Comparison of ENCODE assay signal across 31 mouse cellular contexts in the genomic region with DNA sequence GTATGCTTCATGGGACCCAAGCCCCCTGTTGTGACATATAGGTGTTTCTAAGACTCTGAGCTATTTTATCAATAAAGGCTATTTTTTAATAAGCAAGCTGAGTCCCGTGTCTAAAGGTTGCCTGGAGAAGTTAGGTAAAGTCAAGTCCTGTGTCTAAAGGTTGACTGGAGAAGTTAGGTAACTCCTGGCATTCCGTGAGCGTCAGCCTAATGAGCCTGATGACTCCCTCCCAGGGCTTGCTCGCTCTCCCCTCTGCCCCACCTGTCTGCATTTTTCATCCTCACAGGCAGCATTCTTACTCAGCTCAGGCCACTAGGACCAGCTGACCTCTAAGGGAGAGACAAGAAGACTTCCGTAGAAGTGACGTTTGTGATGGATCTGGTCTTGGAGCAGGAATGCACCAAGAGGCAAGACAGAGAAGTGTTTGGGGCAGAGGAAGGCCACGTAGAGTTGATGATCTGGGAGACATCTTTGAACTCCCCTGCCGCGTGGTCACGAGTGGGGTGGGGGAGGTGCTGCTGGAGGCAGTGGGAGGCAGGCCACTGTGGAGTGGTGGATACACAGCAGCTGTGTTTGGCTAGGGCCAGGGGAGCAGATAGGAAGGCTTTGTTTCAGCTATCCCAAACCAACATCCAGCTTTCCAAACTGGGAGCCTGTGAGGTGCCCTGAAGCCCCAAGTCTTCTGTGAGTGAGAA. TPM values are rescaled to one million over a fixed set of nuclear protein-coding genes. Genes with fewer than 3 reads are reported as not detected.
DNase-seq lines count a peak whose midpoint lies in the region; ATAC-seq and TF ChIP-seq lines count a peak whose summit lies in the region.
"Had no signal": no experiment of that assay in that cellular context is flagged by ENCODE, and none has a peak within 500 bp of the region (broad histone marks: within the 10 kb centered on the region; RNA-seq: fewer than 3 reads in every experiment).

No protein-coding gene starts in this region.

- intact Hi-C loops in heart, postnatal 10 days (cut with DNase I): no loop called here

- WGBS in heart, embryonic 10.5 days: 49% methylated on average over 10 of the region's 10 CpGs
- 33% methylated on average over 10 of the region's 10 CpGs for WGBS in kidney, adult 2 months
- 59% methylated on average over 10 of the region's 10 CpGs for WGBS in kidney, embryonic 16.5 days
- WGBS in liver, embryonic 12.5 days (ENCODE audit: insufficient replicate concordance): 59% methylated on average over 10 of the region's 10 CpGs
- 75% methylated on average over 10 of the region's 10 CpGs for WGBS in midbrain, embryonic 13.5 days

- TF ChIP-seq CTCF in kidney, adult 2 months (conservative IDR thresholded peaks at IDR 0.05; ENCODE audit: insufficient read depth, insufficient read length, low read depth, low read length): no peak

- no peak for DNase-seq in heart, embryonic 10.5 days (ENCODE audit: low spot score)
- DNase-seq in heart, postnatal 10 days: no peak
- DNase-seq in kidney, adult 2 months: peak; percentile 87
- no peak for DNase-seq in cerebellum, postnatal 25 days
- no peak for DNase-seq in adrenal gland, adult 8-10 months
- DNase-seq: adrenal gland, postnatal 25 days; cerebellum, adult 11 months; cerebellum, postnatal 14 days; embryo, embryonic 11 days; gastrocnemius, adult 2 months; left cerebral cortex, postnatal 4 days; lung, adult 18-20 months; lung, postnatal 14 days; midbrain, embryonic 14.5 days; spleen, adult 18-20 months; thymus, postnatal 36 days had no signal

- H3K9ac ChIP-seq in kidney, embryonic 16.5 days (replicated peaks; ENCODE audit: low read length): no peak overlapping the region
- H3K9ac ChIP-seq in liver, embryonic 12.5 days: peak overlapping the region; percentile 75
- no peak overlapping the region for H3K9ac ChIP-seq in midbrain, embryonic 13.5 days (replicated peaks)
- H3K9ac ChIP-seq: forebrain, embryonic 12.5 days; heart, embryonic 15.5 days; hindbrain, embryonic 12.5 days; neural tube, embryonic 15.5 days had no signal

- peaks cover 76% of the 10 kb centered on the region for H3K4me1 ChIP-seq in heart, embryonic 10.5 days
- peaks cover 15% of the 10 kb centered on the region; the same call in 1 of the 2 replicates for H3K4me1 ChIP-seq in kidney, adult 2 months (ENCODE audit: control insufficient read depth, insufficient read depth, low read length)
- peaks cover 19% of the 10 kb centered on the region for H3K4me1 ChIP-seq in kidney, embryonic 16.5 days (ENCODE audit: insufficient read depth, low read length)
- H3K4me1 ChIP-seq in liver, embryonic 12.5 days: peaks cover 94% of the 10 kb centered on the region
- H3K4me1 ChIP-seq in midbrain, embryonic 13.5 days (replicated peaks): peaks cover 21% of the 10 kb centered on the region

- H3K4me2 ChIP-seq in kidney, embryonic 16.5 days (replicated peaks; ENCODE audit: low read depth, low read length): no peak overlapping the region
- H3K4me2 ChIP-seq in liver, embryonic 12.5 days: peak overlapping the region; percentile 95
- no peak overlapping the region for H3K4me2 ChIP-seq in midbrain, embryonic 13.5 days (replicated peaks)
- H3K4me2 ChIP-seq: forebrain, embryonic 12.5 days; heart, embryonic 15.5 days; hindbrain, embryonic 12.5 days; neural tube, embryonic 15.5 days had no signal

- peak overlapping the region; percentile 93 for H3K27ac ChIP-seq in heart, embryonic 10.5 days
- peak overlapping the region; percentile 98 for H3K27ac ChIP-seq in kidney, adult 2 months (ENCODE audit: insufficient read depth, low read depth, low read length)
- H3K27ac ChIP-seq in kidney, embryonic 16.5 days (ENCODE audit: low read length): no peak overlapping the region
- peak overlapping the region; percentile 97 for H3K27ac ChIP-seq in liver, embryonic 12.5 days
- no peak overlapping the region for H3K27ac ChIP-seq in midbrain, embryonic 13.5 days
- H3K27ac ChIP-seq: forebrain, embryonic 12.5 days; gastrocnemius, adult 2 months; heart, embryonic 15.5 days; hindbrain, embryonic 12.5 days; layer of hippocampus, adult 2 months; neural tube, embryonic 15.5 days had no signal

- H3K36me3 ChIP-seq in heart, embryonic 10.5 days: no peaks in the 10 kb centered on the region
- no peaks in the 10 kb centered on the region for H3K36me3 ChIP-seq in kidney, adult 2 months (ENCODE audit: control insufficient read depth, insufficient read depth, low read length)
- H3K36me3 ChIP-seq in kidney, embryonic 16.5 days (ENCODE audit: insufficient read depth, low read length): no peaks in the 10 kb centered on the region
- H3K36me3 ChIP-seq in liver, embryonic 12.5 days: peaks cover 43% of the 10 kb centered on the region
- no peaks in the 10 kb centered on the region for H3K36me3 ChIP-seq in midbrain, embryonic 13.5 days
- H3K36me3 ChIP-seq: forebrain, embryonic 12.5 days; G1E; heart, embryonic 15.5 days; hindbrain, embryonic 12.5 days; neural tube, embryonic 15.5 days had no signal

- TF ChIP-seq POLR2A in kidney, adult 2 months (IDR thresholded peaks at IDR 0.05; ENCODE audit: low read depth, low read length): no peak

- ATAC-seq in kidney, embryonic 16.5 days (ENCODE audit: low FRiP score, low TSS enrichment): no peak
- ATAC-seq in liver, embryonic 12.5 days: no peak
- ATAC-seq in midbrain, embryonic 13.5 days: no peak
- ATAC-seq: activated CD4-positive, CD25-positive, alpha-beta regulatory T cell, adult 4 months had no signal

- no peaks in the 10 kb centered on the region for H3K9me3 ChIP-seq in heart, embryonic 10.5 days
- H3K9me3 ChIP-seq in kidney, embryonic 16.5 days (ENCODE audit: low read length): no peaks in the 10 kb centered on the region
- H3K9me3 ChIP-seq in liver, embryonic 12.5 days (replicated peaks): no peaks in the 10 kb centered on the region
- H3K9me3 ChIP-seq in midbrain, embryonic 13.5 days: no peaks in the 10 kb centered on the region
- H3K9me3 ChIP-seq: forebrain, embryonic 12.5 days; G1E; heart, embryonic 15.5 days; hindbrain, embryonic 12.5 days; neural tube, embryonic 15.5 days had no signal

- no peak overlapping the region for H3K4me3 ChIP-seq in heart, embryonic 10.5 days
- peak overlapping the region; percentile 61 for H3K4me3 ChIP-seq in kidney, adult 2 months (ENCODE audit: insufficient read depth, low read depth, low read length)
- H3K4me3 ChIP-seq in kidney, embryonic 16.5 days (ENCODE audit: low read length): no peak overlapping the region
- H3K4me3 ChIP-seq in liver, embryonic 12.5 days: peak overlapping the region; percentile 70
- H3K4me3 ChIP-seq in midbrain, embryonic 13.5 days (replicated peaks): no peak overlapping the region
- H3K4me3 ChIP-seq: forebrain, embryonic 12.5 days; gastrocnemius, adult 2 months; heart, embryonic 15.5 days; hindbrain, embryonic 12.5 days; layer of hippocampus, adult 2 months; myocyte; neural tube, embryonic 15.5 days had no signal

- peaks cover 45% of the 10 kb centered on the region for H3K27me3 ChIP-seq in heart, embryonic 10.5 days (ENCODE audit: insufficient read depth, poor library complexity, severe bottlenecking)
- H3K27me3 ChIP-seq in kidney, adult 2 months (replicated peaks; ENCODE audit: control insufficient read depth, insufficient read depth, low read length): no peaks in the 10 kb centered on the region
- peaks cover 36% of the 10 kb centered on the region for H3K27me3 ChIP-seq in kidney, embryonic 16.5 days (ENCODE audit: insufficient read depth, low read length)
- H3K27me3 ChIP-seq in liver, embryonic 12.5 days (replicated peaks): peaks cover 56% of the 10 kb centered on the region
- peaks cover 51% of the 10 kb centered on the region for H3K27me3 ChIP-seq in midbrain, embryonic 13.5 days

RNA-seq across cellular contexts. Expression of a gene that starts 4.3 kb away (rescaled TPM):
- polyA plus RNA-seq in heart, embryonic 10.5 days (2016; fragmentation: Nextera tagmentation; extraction: Ambion mirVana): 9.2 and 10.1 TPM in 2 replicates
- 1 to 10 TPM in 1 of 2 experiments, under 1 TPM in 1; 0.84 to 1.1 TPM for total RNA-seq in heart, postnatal 10 days (2021)
- 64.7 and 68.2 TPM in 2 replicates for polyA plus RNA-seq in kidney, adult 2 months (2012; rRNA removed)
- polyA plus RNA-seq in kidney, embryonic 16.5 days (2015; fragmentation: Nextera tagmentation; extraction: Ambion mirVana): 7.2 and 7.8 TPM in 2 replicates
- polyA plus RNA-seq in liver, embryonic 12.5 days (2016; fragmentation: Nextera tagmentation; extraction: Ambion mirVana): 38.3 and 42.5 TPM in 2 replicates
- 0.12 and 0.15 TPM in 2 replicates for polyA plus RNA-seq in midbrain, embryonic 13.5 days (2015; fragmentation: Nextera tagmentation; extraction: Ambion mirVana)
- total RNA-seq in adrenal gland, adult 8-10 months (2022): 1 to 10 TPM; 1.1 to 1.7 (median 1.6) TPM
- total RNA-seq: megakaryocyte, adult 5-6 weeks had no signal
- polyA plus RNA-seq: activated CD4-positive, CD25-positive, alpha-beta regulatory T cell, adult 4 months; G1E; myocyte had no signal

RNA-seq across cellular contexts. Expression of a gene that starts 28.8 kb away (rescaled TPM):
- 0.08 TPM in 1 of 2 replicates, not detected in the other for polyA plus RNA-seq in heart, embryonic 10.5 days (2016; fragmentation: Nextera tagmentation; extraction: Ambion mirVana)
- total RNA-seq in heart, postnatal 10 days (2021): not detected
- polyA plus RNA-seq in kidney, adult 2 months (2012; rRNA removed): not detected in 2 replicates
- not detected in 2 replicates for polyA plus RNA-seq in kidney, embryonic 16.5 days (2015; fragmentation: Nextera tagmentation; extraction: Ambion mirVana)
- polyA plus RNA-seq in liver, embryonic 12.5 days (2016; fragmentation: Nextera tagmentation; extraction: Ambion mirVana): not detected in 2 replicates
- polyA plus RNA-seq in midbrain, embryonic 13.5 days (2015; fragmentation: Nextera tagmentation; extraction: Ambion mirVana): not detected in 2 replicates
- not detected for total RNA-seq in adrenal gland, adult 8-10 months (2022)
- total RNA-seq: adrenal gland, postnatal 25 days; layer of hippocampus, adult 2 months; left cerebral cortex, adult 18-20 months; left cerebral cortex, postnatal 4 days had no signal
- polyA plus RNA-seq: forebrain, embryonic 12.5 days; G1E; gonadal fat pad, adult 2 months; heart, embryonic 15.5 days; hindbrain, embryonic 12.5 days; intestine, embryonic 14.5 days; midbrain, embryonic 14.5 days; neural tube, embryonic 15.5 days had no signal

RNA-seq across cellular contexts. Expression of a gene that starts 31.3 kb away (rescaled TPM):
- 14.1 and 15.7 TPM in 2 replicates for polyA plus RNA-seq in heart, embryonic 10.5 days (2016; fragmentation: Nextera tagmentation; extraction: Ambion mirVana)
- 1 to 10 TPM; 1.2 to 1.8 TPM for total RNA-seq in heart, postnatal 10 days (2021)
- polyA plus RNA-seq in kidney, adult 2 months (2012; rRNA removed): 1.0 and 5.7 TPM in 2 replicates
- 7.8 and 8.3 TPM in 2 replicates for polyA plus RNA-seq in kidney, embryonic 16.5 days (2015; fragmentation: Nextera tagmentation; extraction: Ambion mirVana)
- 7.3 and 8.0 TPM in 2 replicates for polyA plus RNA-seq in liver, embryonic 12.5 days (2016; fragmentation: Nextera tagmentation; extraction: Ambion mirVana)
- 4.3 and 4.4 TPM in 2 replicates for polyA plus RNA-seq in midbrain, embryonic 13.5 days (2015; fragmentation: Nextera tagmentation; extraction: Ambion mirVana)
- under 1 TPM; 0.91 to 0.96 (median 0.92) TPM for total RNA-seq in adrenal gland, adult 8-10 months (2022)
- polyA plus RNA-seq: G1E had no signal

RNA-seq across cellular contexts. Expression of a gene that starts 57.7 kb away (rescaled TPM):
- polyA plus RNA-seq in heart, embryonic 10.5 days (2016; fragmentation: Nextera tagmentation; extraction: Ambion mirVana): 0.28 and 0.71 TPM in 2 replicates
- total RNA-seq in heart, postnatal 10 days (2021): not detected
- polyA plus RNA-seq in kidney, adult 2 months (2012; rRNA removed): 1.4 and 1.9 TPM in 2 replicates
- 0.22 and 0.40 TPM in 2 replicates for polyA plus RNA-seq in kidney, embryonic 16.5 days (2015; fragmentation: Nextera tagmentation; extraction: Ambion mirVana)
- 0.37 and 0.49 TPM in 2 replicates for polyA plus RNA-seq in liver, embryonic 12.5 days (2016; fragmentation: Nextera tagmentation; extraction: Ambion mirVana)
- 0.13 and 0.22 TPM in 2 replicates for polyA plus RNA-seq in midbrain, embryonic 13.5 days (2015; fragmentation: Nextera tagmentation; extraction: Ambion mirVana)
- total RNA-seq in adrenal gland, adult 8-10 months (2022): under 1 TPM in 3 of 4 experiments, not detected in 1; 0.17 to 0.94 (median 0.71) TPM
- total RNA-seq: G1E; gastrocnemius, adult 2 months; megakaryocyte, adult 5-6 weeks had no signal
- polyA plus RNA-seq: G1E, myocyte had no signal

Comparison
In these comparisons a context has a peak if more than half of its experiments do, and no peak if none do; other contexts are left out.
1. H3K27ac ChIP-seq: peak in heart, embryonic 10.5 days (single experiment), kidney, adult 2 months (single experiment) and liver, embryonic 12.5 days (single experiment); none in kidney, embryonic 16.5 days (single experiment) and midbrain, embryonic 13.5 days (single experiment).
2. H3K4me3 ChIP-seq: peak in kidney, adult 2 months (single experiment) and liver, embryonic 12.5 days (single experiment); none in heart, embryonic 10.5 days (single experiment), kidney, embryonic 16.5 days (single experiment) and midbrain, embryonic 13.5 days (single experiment).